Mouse (Mus musculus): Measurements from ENCODE around the gene Syngap1. TPM values are rescaled to one million over a fixed set of nuclear protein-coding genes. Genes with fewer than 3 reads are reported as not detected.

The Syngap1 gene
- total and polyA plus RNA-seq, 3 experiments = 2.7 to 24.6 TPM; not detected in 1

DNA sequence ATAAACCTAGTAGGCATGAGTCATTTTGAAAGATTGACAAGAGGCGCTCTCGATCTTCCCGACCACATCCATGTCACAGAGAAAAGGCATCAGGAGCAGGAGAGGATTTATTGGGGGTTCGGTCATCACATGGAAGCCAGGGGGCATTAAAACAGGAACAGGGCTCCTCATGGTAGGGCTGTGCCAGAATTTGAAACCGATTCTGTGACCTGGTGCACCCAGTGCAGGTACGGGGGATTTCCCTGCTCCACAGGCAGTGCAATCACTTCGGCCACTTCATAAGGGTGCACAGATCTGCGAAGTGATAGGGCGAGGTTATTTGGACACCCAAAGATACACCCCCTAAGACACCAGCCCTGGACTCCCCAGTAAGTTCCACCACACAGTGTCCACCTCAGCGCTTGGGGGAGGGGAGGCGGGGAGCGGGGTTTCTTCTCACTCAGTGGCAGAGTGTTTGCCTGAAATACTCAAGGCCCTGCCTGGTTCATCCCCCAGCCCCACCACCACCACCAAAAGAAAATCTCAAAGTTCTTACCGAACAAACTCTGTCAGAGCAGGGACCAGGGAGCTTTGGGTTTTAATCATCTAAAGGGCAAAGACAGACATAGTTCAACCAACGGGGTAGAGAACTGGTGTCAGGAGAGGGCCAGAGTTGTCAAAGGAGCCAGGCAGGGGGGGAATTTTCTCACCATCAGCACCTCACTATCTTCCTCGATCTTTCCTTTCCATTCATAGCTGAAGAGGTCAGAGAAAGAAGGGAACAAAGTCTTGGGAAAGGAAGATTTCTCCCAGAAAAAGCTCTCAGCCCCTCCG, 3.0 kb upstream of the Syngap1 start:
- DNase-seq (ENCODE audit: low read depth, low spot score) = peak; percentile 30
- Histone ChIP-seq H3K9ac (ENCODE audit: control insufficient read depth, low read depth, low read length, poor library complexity, severe bottlenecking) (peak overlapping the region; percentile 92), H3K27ac (ENCODE audit: control insufficient read depth, low read depth, low read length) (peak overlapping the region; percentile 91), H3K27me3 (ENCODE audit: control insufficient read depth in 1 of 2, insufficient read depth in 2 of 2, low read length in 2 of 2) (no peaks in the 10 kb centered on the region), H3K4me3 (ENCODE audit: control insufficient read depth in 1 of 2, insufficient read depth in 1 of 2, low read depth in 2 of 2, low read length in 2 of 2) (peak overlapping the region; percentile 63 to 85), H3K9me3 (replicated peaks; ENCODE audit: insufficient read depth, low read length) (no peaks in the 10 kb centered on the region), H3K79me2 (ENCODE audit: control insufficient read depth, insufficient read depth, low read length, poor library complexity) (peaks cover 28% of the 10 kb centered on the region), H3K4me1 (ENCODE audit: control insufficient read depth in 1 of 2, insufficient read depth in 2 of 2, low read length in 2 of 2) (peaks cover 2 to 14% of the 10 kb centered on the region in 2 experiments; a peak in 3 of 4 replicates), H3K36me3 (ENCODE audit: control insufficient read depth in 1 of 2, insufficient read depth in 2 of 2, low read length in 2 of 2) (peaks cover 0 to 9% of the 10 kb centered on the region in 2 experiments)
- no peak for TF ChIP-seq MAX (IDR thresholded peaks at IDR 0.05; ENCODE audit: low read length)
- 0 out of 2 replicates have a peak, but pooled peaks have one; percentile 11 for TF ChIP-seq ZMIZ1 (IDR thresholded peaks at IDR 0.05; ENCODE audit: low read depth, low read length)
- no peak for TF ChIP-seq KAT2A (conservative IDR thresholded peaks at IDR 0.05; ENCODE audit: low read depth, low read length)
- TF ChIP-seq ELF1 (IDR thresholded peaks at IDR 0.05; ENCODE audit: low read depth, low read length) = no peak
- TF ChIP-seq RAD21 (IDR thresholded peaks at IDR 0.05; ENCODE audit: low read depth, low read length) = no peak

GRCm38 (mm10) chr17:26938731-26939130, 2.3 kb upstream of the Syngap1 start:
- Histone ChIP-seq H3K9ac (ENCODE audit: control insufficient read depth, low read depth, low read length, poor library complexity, severe bottlenecking) (peak overlapping the region; percentile 92), H3K79me2 (ENCODE audit: control insufficient read depth, insufficient read depth, low read length, poor library complexity) (peaks cover 28% of the 10 kb centered on the region), H3K4me1 (ENCODE audit: control insufficient read depth in 1 of 2, insufficient read depth in 2 of 2, low read length in 2 of 2) (peaks cover 2 to 14% of the 10 kb centered on the region in 2 experiments; a peak in 3 of 4 replicates), H3K27ac (ENCODE audit: control insufficient read depth, low read depth, low read length) (peak overlapping the region; percentile 91), H3K9me3 (replicated peaks; ENCODE audit: insufficient read depth, low read length) (no peaks in the 10 kb centered on the region), H3K36me3 (ENCODE audit: control insufficient read depth in 1 of 2, insufficient read depth in 2 of 2, low read length in 2 of 2) (peaks cover 0 to 9% of the 10 kb centered on the region in 2 experiments), H3K4me3 (ENCODE audit: control insufficient read depth in 1 of 2, insufficient read depth in 1 of 2, low read depth in 2 of 2, low read length in 2 of 2) (peak overlapping the region; percentile 63 to 85), H3K27me3 (ENCODE audit: control insufficient read depth in 1 of 2, insufficient read depth in 2 of 2, low read length in 2 of 2) (no peaks in the 10 kb centered on the region)
- TF ChIP-seq CHD1 (IDR thresholded peaks at IDR 0.05; ENCODE audit: low read depth, low read length) (0 out of 2 replicates have a peak, but pooled peaks have one; percentile 79), ETS1 (IDR thresholded peaks at IDR 0.05; ENCODE audit: low read depth, low read length) (no peak), ZMIZ1 (IDR thresholded peaks at IDR 0.05; ENCODE audit: low read depth, low read length) (0 out of 2 replicates have a peak, but pooled peaks have one; percentile 16), E2F4 (IDR thresholded peaks at IDR 0.05; ENCODE audit: borderline replicate concordance, low read depth, low read length) (peak; percentile 52; the same call in 1 of the 2 replicates), POLR2AphosphoS5 (IDR thresholded peaks at IDR 0.05; ENCODE audit: borderline replicate concordance, low read depth, low read length) (no peak)
- DNase-seq (ENCODE audit: low read depth, low spot score) = peak; percentile 60

- H3K9ac ChIP-seq (ENCODE audit: control insufficient read depth, low read depth, low read length, poor library complexity, severe bottlenecking) = peak within 1 kb of the TSS; percentile 92
- peaks cover 0 to 9% of the 10 kb centered on the region in 2 experiments; a peak in 2 of 4 replicates for H3K36me3 ChIP-seq (ENCODE audit: control insufficient read depth in 1 of 2, insufficient read depth in 2 of 2, low read length in 2 of 2)
- DNase-seq (ENCODE audit: low read depth, low spot score) = peak; percentile 100
- no peaks in the 10 kb centered on the region for H3K9me3 ChIP-seq (replicated peaks; ENCODE audit: insufficient read depth, low read length)
- peaks cover 28% of the 10 kb centered on the region for H3K79me2 ChIP-seq (ENCODE audit: control insufficient read depth, insufficient read depth, low read length, poor library complexity)
- peaks cover 2 to 14% of the 10 kb centered on the region in 2 experiments; a peak in 3 of 4 replicates for H3K4me1 ChIP-seq (ENCODE audit: control insufficient read depth in 1 of 2, insufficient read depth in 2 of 2, low read length in 2 of 2)
- H3K27ac ChIP-seq (ENCODE audit: control insufficient read depth, low read depth, low read length) = peak within 1 kb of the TSS; percentile 92
- peak within 1 kb of the TSS; percentile 77 to 85 for H3K4me3 ChIP-seq (ENCODE audit: control insufficient read depth in 1 of 2, insufficient read depth in 1 of 2, low read depth in 2 of 2, low read length in 2 of 2)
- no peaks in the 10 kb centered on the region for H3K27me3 ChIP-seq (ENCODE audit: control insufficient read depth in 1 of 2, insufficient read depth in 2 of 2, low read length in 2 of 2)
- TF ChIP-seq USF1 (IDR thresholded peaks at IDR 0.05; ENCODE audit: low read depth, low read length) (peak; percentile 96), CHD1 (IDR thresholded peaks at IDR 0.05; ENCODE audit: low read depth, low read length) (0 out of 2 replicates have a peak, but pooled peaks have one; percentile 29), E2F4 (IDR thresholded peaks at IDR 0.05; ENCODE audit: borderline replicate concordance, low read depth, low read length) (no peak), MAX (IDR thresholded peaks at IDR 0.05; ENCODE audit: low read length) (peak; percentile 98), UBTF (IDR thresholded peaks at IDR 0.05; ENCODE audit: borderline replicate concordance, insufficient read depth, low read depth, low read length) (no peak), TBP (IDR thresholded peaks at IDR 0.05; ENCODE audit: low read depth, low read length) (peak; percentile 16; the same call in 1 of the 2 replicates), USF2 (IDR thresholded peaks at IDR 0.05; ENCODE audit: borderline replicate concordance in 1 of 2, insufficient read depth in 1 of 2, low read depth in 1 of 2, low read length in 2 of 2) (peak; percentile 90 to 96), GATA1 (IDR thresholded peaks at IDR 0.05; ENCODE audit: low read depth, low read length) (no peak), RAD21 (IDR thresholded peaks at IDR 0.05; ENCODE audit: low read depth, low read length) (no peak), ZNF384 (IDR thresholded peaks at IDR 0.05; ENCODE audit: low read depth, low read length) (peak; percentile 66; the same call in 1 of the 2 replicates), BHLHE40 (IDR thresholded peaks at IDR 0.05; ENCODE audit: borderline replicate concordance, low read depth, low read length) (peak; percentile 89), NRF1 (IDR thresholded peaks at IDR 0.05; ENCODE audit: insufficient read depth, low read depth, low read length, poor library complexity, severe bottlenecking) (peak; percentile 48; the same call in 1 of the 2 replicates), HCFC1 (IDR thresholded peaks at IDR 0.05; ENCODE audit: low read depth, low read length) (peak; percentile 81), ZMIZ1 (IDR thresholded peaks at IDR 0.05; ENCODE audit: low read depth, low read length) (no peak; the same call in 1 of the 2 replicates)
These were observed 1.7 kb upstream of the Syngap1 start, which contains the start of gene Cuta for GRCm38 (mm10) chr17:26939178-26939972. Gene Cuta, minus strand, starts transcription at chr17:26939569.

Measured in MEL (cell line).